Mouse (Mus musculus) layer of hippocampus, postnatal 36 days (tissue): ENCODE measurements at regions not wholly inside any gene's neighbourhood (a gene's known extent, or its start where the extent isn't known, plus 50 kb on each side); places are given as distances from the start of the nearest gene placed in this dataset.

Experiments used
- DNase-seq, 2 experiments: peaks; one replicate each; pipeline ENCODE4 v3.0.0; 2022

GRCm38 (mm10) chr1:61050346-61050745, 72.6 kb downstream of the Icos start:
- no peak for DNase-seq

GRCm38 (mm10) chr1:61053676-61054075, 75.9 kb downstream of the Icos start:
- DNase-seq, result no peak

GRCm38 (mm10) chr1:61054391-61054790, 76.7 kb downstream of the Icos start:
- no peak for DNase-seq

- DNase-seq, result peak; percentile 57 to 70
Measured at GRCm38 (mm10) chr1:61055176-61055575, 77.4 kb downstream of the Icos start.

GRCm38 (mm10) chr1:61059910-61060536, 82.3 kb downstream of the Icos start:
- no peak for DNase-seq

- no peak for DNase-seq
Measured at GRCm38 (mm10) chr1:61061892-61062460, 84.2 kb downstream of the Icos start.

DNA sequence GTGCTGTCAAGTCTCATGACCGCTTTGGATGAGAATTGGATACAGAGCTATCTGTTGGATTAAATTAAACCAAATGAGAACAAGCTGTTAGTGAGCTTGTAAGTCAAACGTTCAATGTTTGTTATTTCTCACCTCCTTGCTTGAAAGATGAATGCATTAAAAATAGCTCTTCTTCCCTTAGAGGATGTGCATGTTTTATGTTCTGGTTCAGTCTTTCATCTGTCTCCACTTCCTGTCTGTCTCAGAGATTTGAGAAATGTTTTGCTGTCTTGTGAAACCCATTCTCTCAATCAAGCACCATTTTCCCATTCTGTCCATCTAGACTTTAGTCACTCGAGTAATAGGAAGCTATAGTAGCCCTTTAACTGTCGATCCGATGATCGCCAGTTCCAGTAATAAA, 90.4 kb downstream of the Icos start:
- no peak for DNase-seq

- DNase-seq, result peak in 1 of 2 experiments; percentile 2
Measured at GRCm38 (mm10) chr1:61074127-61074526, 96.4 kb downstream of the Icos start.

DNA sequence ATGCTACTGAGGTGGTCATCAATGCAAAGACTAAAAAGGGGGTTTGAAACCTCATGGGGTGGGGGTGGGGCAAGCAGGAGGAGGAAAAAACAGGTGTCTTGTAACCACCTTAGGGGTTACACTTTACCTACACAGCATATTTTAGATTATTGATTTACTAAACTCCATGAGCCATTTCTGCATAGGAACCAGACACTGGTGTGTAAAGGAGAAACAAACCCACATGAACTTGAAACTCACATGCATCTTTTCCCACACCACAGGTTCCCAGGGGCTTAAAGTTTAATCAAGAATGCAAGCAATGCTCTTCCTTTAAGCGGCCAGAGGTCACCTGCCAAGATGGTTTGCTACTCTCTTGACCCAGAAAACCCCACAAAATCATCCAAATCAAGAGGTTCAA, 97.6 kb downstream of the Icos start:
- DNase-seq, result no peak

DNA sequence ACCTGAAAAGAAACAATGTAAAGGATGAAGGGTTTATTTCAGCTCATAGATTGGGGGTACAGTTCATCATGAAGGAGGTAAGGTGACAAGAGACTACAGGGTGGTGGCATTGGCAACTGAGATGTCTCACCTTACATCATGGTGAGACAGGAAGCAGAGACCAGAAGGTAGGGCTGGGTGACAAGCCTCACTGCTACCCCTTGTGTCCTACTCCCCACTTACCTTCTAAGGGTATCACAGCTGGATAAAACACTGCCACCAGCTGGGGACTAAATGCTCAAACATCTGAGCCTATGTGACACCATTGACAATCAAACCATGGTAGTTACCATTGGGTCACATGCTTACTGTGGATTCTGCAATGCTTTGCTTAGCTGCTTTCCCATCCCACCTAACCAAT, 107.0 kb downstream of the Icos start:
- no peak for DNase-seq

- no peak for DNase-seq
Measured at GRCm38 (mm10) chr1:61086811-61087210, 109.1 kb downstream of the Icos start.

DNA sequence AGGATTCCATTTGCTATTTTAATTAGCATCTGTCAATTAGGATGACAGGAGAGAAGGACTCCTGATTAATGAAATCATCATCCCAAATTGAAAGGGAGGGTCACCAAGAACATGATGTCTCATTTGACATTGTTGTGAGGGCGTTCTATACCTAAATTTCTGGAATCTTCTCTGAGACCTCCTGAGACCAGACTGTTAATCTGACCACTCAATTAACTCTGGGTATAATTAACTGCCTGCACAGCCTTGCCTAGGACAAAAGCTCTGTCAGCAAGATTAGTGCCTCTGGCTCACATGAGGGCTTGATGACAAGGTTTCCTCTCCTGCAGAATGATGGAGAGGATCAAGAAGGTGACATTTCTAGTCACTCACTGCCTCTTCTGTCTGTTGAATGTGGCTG, 113.1 kb downstream of the Icos start:
- DNase-seq, result no peak

- DNase-seq, result no peak
Measured at GRCm38 (mm10) chr1:61095481-61096165, 117.9 kb downstream of the Icos start.

DNA sequence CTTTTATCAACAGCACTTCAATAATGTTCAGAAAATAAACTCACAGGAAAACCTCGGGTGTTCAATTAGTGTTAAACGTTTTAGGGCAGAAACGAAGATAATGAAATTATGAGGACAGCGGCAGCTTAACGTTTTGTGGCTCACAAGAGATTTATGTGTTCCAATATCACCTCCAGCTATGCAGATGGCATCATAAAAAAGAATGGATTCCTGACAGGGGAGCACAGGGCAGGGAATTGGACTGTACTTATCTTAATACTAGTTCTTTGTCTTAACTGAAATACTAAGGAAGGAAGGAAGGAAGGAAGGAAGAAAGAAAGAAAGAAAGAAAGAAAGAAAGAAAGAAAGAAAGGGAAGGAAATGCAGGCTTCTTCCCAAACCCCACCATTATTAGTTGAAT, 121.6 kb downstream of the Icos start:
- DNase-seq, result no peak

GRCm38 (mm10) chr1:61101679-61102078, 124.0 kb downstream of the Icos start:
- no peak for DNase-seq

DNA sequence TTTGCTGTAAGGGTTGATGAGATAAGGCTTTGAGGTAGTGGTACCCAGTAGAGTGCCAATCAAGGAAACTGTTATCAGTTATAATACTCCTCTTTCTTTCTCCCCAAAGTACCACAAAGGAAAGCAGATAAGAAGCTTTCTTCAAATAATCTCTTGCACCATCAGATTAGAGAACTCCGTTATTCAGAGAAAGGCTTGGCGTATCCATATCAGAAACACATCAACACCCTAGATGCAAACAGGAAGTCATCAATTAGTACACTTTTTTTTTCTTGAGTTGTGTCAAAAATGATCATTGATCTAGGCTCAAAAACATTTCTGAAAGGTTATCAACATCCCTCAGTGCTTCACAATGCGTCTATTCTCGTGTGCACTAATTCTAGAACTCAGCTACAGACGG, 124.6 kb downstream of the Icos start:
- DNase-seq, result no peak

- no peak for DNase-seq
Measured at GRCm38 (mm10) chr1:61103581-61103980, 125.9 kb downstream of the Icos start.

GRCm38 (mm10) chr1:61111731-61112309, 134.1 kb downstream of the Icos start:
- no peak for DNase-seq

DNA sequence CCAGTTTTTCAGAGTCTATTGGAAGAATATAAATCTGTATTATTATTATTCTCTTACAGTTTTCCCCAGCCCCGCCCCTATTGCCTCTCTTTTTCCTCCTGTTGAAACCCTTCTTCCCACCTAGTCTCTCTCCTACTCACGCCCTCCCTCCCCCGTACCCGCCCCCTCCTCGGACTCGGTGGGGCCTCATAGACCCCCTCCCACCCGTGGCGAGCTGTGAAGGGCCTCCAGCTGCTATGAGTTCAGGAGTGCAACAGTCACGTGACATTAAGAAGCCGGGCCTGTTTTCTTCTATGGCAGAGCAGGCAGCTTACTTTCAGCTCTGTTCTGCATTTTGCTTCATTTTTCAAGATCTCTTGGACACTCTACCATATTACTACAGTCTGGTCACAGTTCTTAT, 139.8 kb downstream of the Icos start:
- DNase-seq, result no peak

DNA sequence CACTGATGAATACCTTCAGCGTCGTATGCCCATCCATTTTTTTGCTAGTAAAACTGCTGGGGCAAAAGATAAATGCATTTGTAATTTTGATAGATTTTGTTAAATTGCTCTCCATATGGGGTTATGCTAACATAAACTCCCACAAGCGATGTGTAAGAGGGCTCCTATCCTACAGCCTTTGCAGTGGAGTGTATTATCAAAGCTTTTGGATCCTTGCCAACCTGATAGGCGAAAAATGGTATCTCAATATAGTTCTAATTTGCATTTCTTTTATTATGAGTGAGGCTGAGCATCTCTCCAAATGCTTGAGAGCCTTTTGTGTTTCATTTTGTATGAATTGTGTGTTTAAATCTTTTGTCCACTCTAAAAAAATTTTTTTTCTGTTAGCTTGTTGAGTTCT, 140.3 kb downstream of the Icos start:
- DNase-seq, result no peak

DNA sequence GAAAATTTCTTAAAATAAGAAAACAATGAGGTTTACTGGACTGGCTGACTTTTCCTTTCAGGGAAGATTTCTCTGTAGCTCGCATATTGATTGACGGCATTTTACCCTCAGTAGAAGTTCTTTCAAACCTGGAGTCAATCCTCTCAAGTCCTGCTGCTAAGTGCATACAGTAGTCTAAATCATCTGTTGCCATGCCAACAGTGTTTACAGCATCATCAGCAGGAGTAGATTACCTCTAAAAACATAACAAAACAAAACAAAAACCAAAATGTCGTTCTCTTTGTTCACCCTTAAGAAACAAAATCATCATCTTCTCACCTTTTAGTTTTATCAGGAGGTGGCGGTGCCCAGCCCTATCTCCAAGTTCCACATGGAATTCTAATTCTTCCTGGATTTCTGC, 143.8 kb downstream of the Icos start:
- no peak for DNase-seq

GRCm38 (mm10) chr1:61125127-61125526, 147.4 kb downstream of the Icos start:
- DNase-seq, result no peak

DNA sequence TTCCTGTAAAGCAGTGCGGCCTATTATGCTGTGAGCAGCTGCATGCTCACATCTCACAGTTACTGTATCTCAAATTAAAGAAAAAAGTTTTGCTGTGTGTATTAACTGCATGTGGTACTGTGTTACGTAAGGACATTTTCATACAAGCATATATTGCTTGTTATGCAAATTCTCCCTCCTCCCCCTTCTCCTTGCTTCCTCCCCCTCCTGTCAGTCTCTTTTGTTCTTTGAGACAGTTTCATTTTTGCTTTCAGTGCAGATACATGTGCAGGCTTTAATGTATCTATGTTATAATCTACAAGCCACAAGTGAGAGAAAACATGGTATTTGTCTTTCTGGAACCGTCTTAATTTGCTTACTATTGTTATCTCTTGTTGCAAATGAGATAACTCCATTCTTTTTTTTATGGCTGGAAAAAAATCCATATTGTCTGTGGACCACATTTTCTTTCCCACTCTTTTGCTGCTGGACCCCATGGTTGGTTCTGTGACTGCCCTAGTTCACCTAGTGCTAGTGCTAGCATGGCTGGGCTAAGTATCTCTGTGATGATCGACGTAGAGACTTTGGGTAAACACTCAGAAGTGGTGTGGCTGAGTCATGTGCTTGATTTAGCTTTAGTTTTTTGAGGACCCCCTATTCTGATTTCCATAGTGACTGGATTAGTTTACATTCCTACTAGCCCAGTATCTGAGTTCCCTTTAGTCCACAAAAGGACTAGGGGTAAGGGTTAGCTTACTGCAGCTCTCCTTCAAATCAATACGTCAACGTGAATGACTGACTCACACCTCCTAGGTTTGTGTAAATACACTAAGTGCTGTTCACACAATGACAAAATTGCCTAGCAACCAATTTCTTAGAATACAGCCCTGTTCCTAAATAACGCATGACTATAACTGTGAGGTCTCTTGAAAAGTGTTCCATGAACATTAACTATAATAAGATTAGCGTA, 158.1 kb downstream of the Icos start:
- no peak for DNase-seq
